Mouse (Mus musculus): Measurements from ENCODE around the gene Trpm3.

Trpm3 gene

GRCm38 (mm10) chr19:22754071-22754470 is 615.2 kb downstream of the Trpm3 start:
- peak; percentile 16 for DNase-seq (ENCODE audit: low spot score)

- DNase-seq (ENCODE audit: low spot score): no peak
Measured at GRCm38 (mm10) chr19:22754498-22754897, 615.7 kb downstream of the Trpm3 start.

- DNase-seq (ENCODE audit: low spot score): no peak
Measured at GRCm38 (mm10) chr19:22758496-22758895, 619.6 kb downstream of the Trpm3 start.

- DNase-seq (ENCODE audit: low spot score): no peak
Measured at GRCm38 (mm10) chr19:22768242-22768641, 629.4 kb downstream of the Trpm3 start.

GRCm38 (mm10) chr19:22775191-22775695 is 636.4 kb downstream of the Trpm3 start:
- DNase-seq (ENCODE audit: low spot score): no peak

- DNase-seq (ENCODE audit: low spot score): no peak
Measured at GRCm38 (mm10) chr19:22780192-22780843, 641.5 kb downstream of the Trpm3 start.

GRCm38 (mm10) chr19:22781579-22781978 is 642.7 kb downstream of the Trpm3 start:
- no peak for DNase-seq (ENCODE audit: low spot score)

GRCm38 (mm10) chr19:22783745-22784144 is 644.9 kb downstream of the Trpm3 start:
- no peak for DNase-seq (ENCODE audit: low spot score)

GRCm38 (mm10) chr19:22789753-22790152 is 650.9 kb downstream of the Trpm3 start:
- DNase-seq (ENCODE audit: low spot score): no peak

GRCm38 (mm10) chr19:22796996-22797395 is 658.1 kb downstream of the Trpm3 start:
- DNase-seq (ENCODE audit: low spot score): peak; percentile 15

- DNase-seq (ENCODE audit: low spot score): no peak
Measured at GRCm38 (mm10) chr19:22800471-22800870, 661.6 kb downstream of the Trpm3 start.

GRCm38 (mm10) chr19:22803396-22803795 is 664.5 kb downstream of the Trpm3 start:
- DNase-seq (ENCODE audit: low spot score): no peak

- DNase-seq (ENCODE audit: low spot score): no peak
Measured at GRCm38 (mm10) chr19:22804311-22804710, 665.5 kb downstream of the Trpm3 start.

- no peak for DNase-seq (ENCODE audit: low spot score)
Measured at GRCm38 (mm10) chr19:22810247-22810646, 671.4 kb downstream of the Trpm3 start.

- DNase-seq (ENCODE audit: low spot score): no peak
Measured at GRCm38 (mm10) chr19:22821741-22822140, 682.9 kb downstream of the Trpm3 start.

GRCm38 (mm10) chr19:22823491-22823981 is 684.7 kb downstream of the Trpm3 start:
- DNase-seq (ENCODE audit: low spot score): no peak

- no peak for DNase-seq (ENCODE audit: low spot score)
Measured at GRCm38 (mm10) chr19:22825812-22826211, 687.0 kb downstream of the Trpm3 start.

- no peak for DNase-seq (ENCODE audit: low spot score)
Measured at GRCm38 (mm10) chr19:22828198-22828742, 689.4 kb downstream of the Trpm3 start.

- DNase-seq (ENCODE audit: low spot score): no peak
Measured at GRCm38 (mm10) chr19:22841081-22842040, 702.5 kb downstream of the Trpm3 start.

GRCm38 (mm10) chr19:22842697-22843096 is 703.9 kb downstream of the Trpm3 start:
- DNase-seq (ENCODE audit: low spot score): no peak

- no peak for DNase-seq (ENCODE audit: low spot score)
Measured at GRCm38 (mm10) chr19:22847696-22848095, 708.9 kb downstream of the Trpm3 start.

- no peak for DNase-seq (ENCODE audit: low spot score)
Measured at GRCm38 (mm10) chr19:22848251-22848650, 709.4 kb downstream of the Trpm3 start.
